Comparison of ENCODE assay signal across 20 mouse cellular contexts in the genomic region with DNA sequence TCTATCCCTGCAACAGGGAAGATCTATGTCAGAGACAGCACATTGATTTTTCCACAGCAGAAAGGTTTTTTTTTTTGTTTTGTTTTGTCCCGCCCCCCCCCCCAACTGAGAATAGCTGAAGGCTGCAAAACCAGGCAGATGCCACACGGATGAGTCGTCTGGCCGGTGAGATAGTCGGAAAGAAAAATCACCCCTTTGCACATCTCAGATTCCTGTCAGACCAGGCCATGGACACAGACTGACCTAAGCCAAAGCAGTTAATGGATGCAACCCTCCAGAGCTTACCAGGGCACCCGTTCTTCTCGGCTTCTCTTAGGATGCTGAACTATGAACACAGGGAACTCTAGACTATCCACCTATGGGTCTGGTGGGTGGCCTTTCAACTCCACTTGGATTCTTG. TPM values are rescaled to one million over a fixed set of nuclear protein-coding genes. Genes with fewer than 3 reads are reported as not detected.
DNase-seq lines count a peak whose midpoint lies in the region; ATAC-seq and TF ChIP-seq lines count a peak whose summit lies in the region.
"Had no signal": no experiment of that assay in that cellular context is flagged by ENCODE, and none has a peak within 500 bp of the region (broad histone marks: within the 10 kb centered on the region; RNA-seq: fewer than 3 reads in every experiment).

No protein-coding gene starts in this region.

- H3K4me3 ChIP-seq in heart, embryonic 10.5 days, result no peak overlapping the region
- no peak overlapping the region for H3K4me3 ChIP-seq in heart, embryonic 12.5 days
- H3K4me3 ChIP-seq in myocyte, result no peak overlapping the region
- no peak overlapping the region for H3K4me3 ChIP-seq in layer of hippocampus, adult 2 months
- no peak overlapping the region for H3K4me3 ChIP-seq in lung, postnatal 0 days (ENCODE audit: low read depth, low read length)
- H3K4me3 ChIP-seq: embryonic facial prominence, embryonic 12.5 days had no signal

- no peak overlapping the region for H3K9ac ChIP-seq in heart, embryonic 12.5 days
- no peak overlapping the region for H3K9ac ChIP-seq in lung, postnatal 0 days (replicated peaks; ENCODE audit: low read depth)
- H3K9ac ChIP-seq: embryonic facial prominence, embryonic 12.5 days had no signal

- H3K9me3 ChIP-seq in heart, embryonic 10.5 days, result no peaks in the 10 kb centered on the region
- H3K9me3 ChIP-seq in heart, embryonic 12.5 days (replicated peaks), result no peaks in the 10 kb centered on the region
- no peaks in the 10 kb centered on the region for H3K9me3 ChIP-seq in lung, postnatal 0 days (ENCODE audit: low read length)
- H3K9me3 ChIP-seq: embryonic facial prominence, embryonic 12.5 days had no signal

- ATAC-seq in heart, embryonic 12.5 days (ENCODE audit: insufficient number of reproducible peaks, low FRiP score), result no peak
- no peak for ATAC-seq in lung, postnatal 0 days
- ATAC-seq: forebrain, embryonic 14.5 days; forebrain, embryonic 16.5 days had no signal

- TF ChIP-seq EP300 in lung, postnatal 0 days (IDR thresholded peaks at IDR 0.05), result no peak

- no peak for TF ChIP-seq CTCF in layer of hippocampus, adult 2 months (conservative IDR thresholded peaks at IDR 0.05)
- TF ChIP-seq CTCF in lung, postnatal 0 days (IDR thresholded peaks at IDR 0.05), result no peak

- H3K27ac ChIP-seq in heart, embryonic 10.5 days, result 0 out of 2 replicates have a peak overlapping the region, but pooled peaks have one; percentile 6
- no peak overlapping the region for H3K27ac ChIP-seq in heart, embryonic 12.5 days (ENCODE audit: poor library complexity, severe bottlenecking)
- H3K27ac ChIP-seq in layer of hippocampus, adult 2 months, result no peak overlapping the region
- H3K27ac ChIP-seq in lung, postnatal 0 days (ENCODE audit: low read length), result no peak overlapping the region

- H3K4me1 ChIP-seq in heart, embryonic 10.5 days, result peaks cover 64% of the 10 kb centered on the region
- H3K4me1 ChIP-seq in heart, embryonic 12.5 days (replicated peaks), result peaks cover 56% of the 10 kb centered on the region
- H3K4me1 ChIP-seq in lung, postnatal 0 days (ENCODE audit: insufficient read depth, low read depth, low read length), result peaks cover 9% of the 10 kb centered on the region; the same call in 1 of the 2 replicates

- H3K27me3 ChIP-seq in heart, embryonic 10.5 days (ENCODE audit: insufficient read depth, poor library complexity, severe bottlenecking), result no peaks in the 10 kb centered on the region
- no peaks in the 10 kb centered on the region for H3K27me3 ChIP-seq in heart, embryonic 12.5 days (replicated peaks)
- H3K27me3 ChIP-seq in myocyte (ENCODE audit: control insufficient read depth, insufficient read depth, insufficient read length), result no peaks in the 10 kb centered on the region
- H3K27me3 ChIP-seq in lung, postnatal 0 days (replicated peaks; ENCODE audit: insufficient read depth, low read length), result no peaks in the 10 kb centered on the region

- WGBS in heart, embryonic 10.5 days, result 36% methylated on average over 7 of the region's 7 CpGs
- 31% methylated on average over 7 of the region's 7 CpGs for WGBS in heart, embryonic 12.5 days
- 53% methylated on average over 7 of the region's 7 CpGs for WGBS in lung, postnatal 0 days

- H3K4me2 ChIP-seq in heart, embryonic 12.5 days, result no peak overlapping the region
- H3K4me2 ChIP-seq in myocyte (ENCODE audit: low read depth), result peak overlapping the region; percentile 12
- H3K4me2 ChIP-seq in lung, postnatal 0 days (replicated peaks; ENCODE audit: low read depth, low read length), result no peak overlapping the region
- H3K4me2 ChIP-seq: embryonic facial prominence, embryonic 12.5 days had no signal

- TF ChIP-seq POLR2A in myocyte (IDR thresholded peaks at IDR 0.05; ENCODE audit: insufficient read length, low read depth), result no peak

- no peaks in the 10 kb centered on the region for H3K79me2 ChIP-seq in myocyte (ENCODE audit: control insufficient read depth, insufficient read depth)

- no peak for DNase-seq in heart, embryonic 10.5 days (ENCODE audit: low spot score)
- DNase-seq in 3T3-L1 (ENCODE audit: low read depth, low spot score) (peak; percentile 80), NIH3T3 (ENCODE audit: low read depth) (peak; percentile 57)
- no peak for DNase-seq in layer of hippocampus, adult 2 months (ENCODE audit: low spot score in 2 of 2)
- DNase-seq in right cerebral cortex, adult 2 months (ENCODE audit: low spot score in 2 of 2), result no peak
- DNase-seq in lung, postnatal 0 days (ENCODE audit: low spot score), result no peak
- DNase-seq: adrenal gland, adult 2 months; adrenal gland, postnatal 14 days; cerebellum, adult 11 months; cerebellum, adult 18-20 months; cerebellum, adult 8-10 months; cerebellum, adult 9-11 months; cerebellum, postnatal 14 days; cerebellum, postnatal 36 days; embryo, embryonic 11 days had no signal

- no peaks in the 10 kb centered on the region for H3K36me3 ChIP-seq in heart, embryonic 10.5 days
- no peaks in the 10 kb centered on the region for H3K36me3 ChIP-seq in heart, embryonic 12.5 days
- no peaks in the 10 kb centered on the region for H3K36me3 ChIP-seq in myocyte (ENCODE audit: control insufficient read depth, insufficient read depth)
- no peaks in the 10 kb centered on the region for H3K36me3 ChIP-seq in lung, postnatal 0 days (ENCODE audit: insufficient read depth, low read length)
- H3K36me3 ChIP-seq: embryonic facial prominence, embryonic 12.5 days had no signal

- H3ac ChIP-seq in myocyte (ENCODE audit: control insufficient read depth, insufficient read length), result no peak overlapping the region

TF ChIP-seq in myocyte, 11 proteins besides CTCF, POLR2A, EP300 and RAD21:
- TF ChIP-seq MAX (IDR thresholded peaks at IDR 0.05; ENCODE audit: low read depth), result no peak
- no peak for TF ChIP-seq CEBPB (IDR thresholded peaks at IDR 0.05; ENCODE audit: insufficient read depth, poor library complexity, severe bottlenecking)
- no peak for TF ChIP-seq POLR2AphosphoS2 (IDR thresholded peaks at IDR 0.05; ENCODE audit: insufficient read length, low read depth)
- no peak for TF ChIP-seq MYOD1 (IDR thresholded peaks at IDR 0.05; ENCODE audit: control insufficient read depth in 1 of 3, insufficient read length in 2 of 3, low read depth in 2 of 3)
- TF ChIP-seq REST (IDR thresholded peaks at IDR 0.05; ENCODE audit: insufficient read depth, insufficient read length), result no peak
- TF ChIP-seq MYOG (IDR thresholded peaks at IDR 0.05; ENCODE audit: control insufficient read depth in 1 of 3, insufficient read depth in 1 of 3, insufficient read length in 2 of 3, low read depth in 2 of 3), result no peak
- TF ChIP-seq TCF3 (IDR thresholded peaks at IDR 0.05; ENCODE audit: insufficient read length, low read depth), result no peak
- TF ChIP-seq E2F4 (IDR thresholded peaks at IDR 0.05; ENCODE audit: insufficient read depth), result no peak
- TF ChIP-seq TCF12 (IDR thresholded peaks at IDR 0.05; ENCODE audit: insufficient read depth, poor library complexity, severe bottlenecking), result no peak
- TF ChIP-seq SRF (IDR thresholded peaks at IDR 0.05; ENCODE audit: control insufficient read depth, insufficient read length, low read depth), result no peak
- TF ChIP-seq USF1 (IDR thresholded peaks at IDR 0.05; ENCODE audit: low read depth), result no peak

RNA-seq across cellular contexts. Expression of gene Irs2, which starts 39.6 kb away (rescaled TPM):
- polyA plus RNA-seq in heart, embryonic 10.5 days (2016; fragmentation: Nextera tagmentation; extraction: Ambion mirVana), result 4.5 and 6.2 TPM in 2 replicates
- polyA plus RNA-seq in heart, embryonic 12.5 days (2016; fragmentation: Nextera tagmentation; extraction: Ambion mirVana), result 6.2 and 7.7 TPM in 2 replicates
- 2.0 TPM for polyA plus RNA-seq in myocyte (2012; fragmentation: generic; extraction: Trizol)
- 10 to 100 TPM; 74.3 to 74.9 TPM for total RNA-seq in layer of hippocampus, adult 2 months (2021)
- polyA plus RNA-seq in lung, postnatal 0 days (2015; fragmentation: Nextera tagmentation; extraction: Ambion mirVana), result 6.9 and 7.2 TPM in 2 replicates

Comparison
In these comparisons a context has a peak if more than half of its experiments do, and no peak if none do; other contexts are left out.
1. DNase-seq: peak in 3T3-L1 (single experiment) and NIH3T3 (single experiment); none in heart, embryonic 10.5 days (single experiment), layer of hippocampus, adult 2 months (0 of 2), right cerebral cortex, adult 2 months (0 of 2) and lung, postnatal 0 days (single experiment).